Mouse (Mus musculus) G1E (cell line): ENCODE data around the gene Gnao1.

Experiments used
- CTCF ChIP-seq: IDR thresholded peaks from 2 replicates; pipeline ENCODE4 v1.5.1; 2012; ENCODE audit warnings: low read depth, low read length, inconsistent platforms, mixed read lengths
- GATA1 ChIP-seq: IDR thresholded peaks from 2 replicates; pipeline ENCODE4 v1.6.1; 2012; ENCODE audit warnings: borderline replicate concordance, low read length, inconsistent platforms, mixed read lengths
- POLR2AphosphoS5 ChIP-seq: IDR thresholded peaks from 2 replicates; pipeline ENCODE4 v1.6.1; 2012; ENCODE audit warnings: low read depth, low read length, inconsistent platforms; ENCODE audit not compliant: insufficient replicate concordance
- TAL1 ChIP-seq: conservative IDR thresholded peaks from 2 replicates; pipeline ENCODE4 v1.6.1; 2012; ENCODE audit warnings: low read depth, low read length, inconsistent platforms, mixed read lengths

- TF ChIP-seq CTCF, result no peak
- TF ChIP-seq GATA1, result no peak
- no peak for TF ChIP-seq POLR2AphosphoS5
- no peak for TF ChIP-seq TAL1
These were observed 83.8 kb downstream of the Gnao1 start for GRCm38 (mm10) chr8:93893556-93893955.
